Mouse (Mus musculus): ENCODE data around the gene Arid1b.

- TF ChIP-seq EP300 (IDR thresholded peaks at IDR 0.05; ENCODE audit: low read depth) (no peak), CTCF (IDR thresholded peaks at IDR 0.05; ENCODE audit: low read depth) (no peak)
Observed at GRCm38 (mm10) chr17:5210891-5211290, 216.8 kb downstream of the Arid1b start.

All from liver, postnatal 0 days (tissue).